Mouse (Mus musculus): ENCODE data around the gene Ift80.
"Not testable (repeated sequence)": the region's sequence is repeated elsewhere in the genome, so short reads cannot be mapped to it uniquely, and the experiment has no call there.

- TF ChIP-seq CTCF, EP300 (IDR thresholded peaks at IDR 0.05; ENCODE audit: low read depth): not testable (repeated sequence)
Observed at GRCm38 (mm10) chr3:69018635-69019034, 14.3 kb upstream of the Ift80 start.

All from liver, postnatal 0 days (tissue).